Mouse (Mus musculus) kidney, adult 11 months (tissue): ENCODE data around the gene Topaz1.
A peak's percentile ranks its signal among the peaks of the same experiment; 100 is the strongest.

ENCODE experiments used
- DNase-seq: peaks from one replicate; pipeline ENCODE4 v3.0.0; 2022

The Topaz1 gene

DNA sequence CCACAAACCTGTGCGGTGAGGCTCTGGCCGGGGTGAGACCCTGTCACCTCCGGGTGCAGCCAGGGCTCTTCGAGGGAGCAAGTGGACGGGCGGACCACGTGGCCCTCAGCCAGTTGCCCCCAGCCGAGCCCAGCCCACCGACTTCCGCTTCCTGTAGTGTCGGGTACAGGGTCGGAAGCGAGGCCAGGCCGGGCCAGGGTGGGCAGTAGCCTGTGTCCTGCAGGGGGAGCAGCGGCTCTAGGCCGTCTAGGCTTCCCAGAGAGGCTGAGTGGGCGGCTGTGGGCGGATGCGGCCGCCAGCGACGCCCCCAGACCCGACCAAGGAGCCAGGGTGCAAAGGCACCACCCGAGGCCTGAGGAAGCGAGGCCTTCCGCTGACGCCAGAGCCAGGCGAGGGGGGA, at the start of gene Topaz1:
Topaz1 (plus strand) TSS at position 287 of the 400 bp plus-strand sequence.
- no peak for DNase-seq

GRCm38 (mm10) chr9:122701817-122702216, 45.3 kb upstream of the Topaz1 start:
- DNase-seq = no peak

- no peak for DNase-seq
These were observed 33.3 kb upstream of the Topaz1 start for GRCm38 (mm10) chr9:122713836-122714235.

DNA sequence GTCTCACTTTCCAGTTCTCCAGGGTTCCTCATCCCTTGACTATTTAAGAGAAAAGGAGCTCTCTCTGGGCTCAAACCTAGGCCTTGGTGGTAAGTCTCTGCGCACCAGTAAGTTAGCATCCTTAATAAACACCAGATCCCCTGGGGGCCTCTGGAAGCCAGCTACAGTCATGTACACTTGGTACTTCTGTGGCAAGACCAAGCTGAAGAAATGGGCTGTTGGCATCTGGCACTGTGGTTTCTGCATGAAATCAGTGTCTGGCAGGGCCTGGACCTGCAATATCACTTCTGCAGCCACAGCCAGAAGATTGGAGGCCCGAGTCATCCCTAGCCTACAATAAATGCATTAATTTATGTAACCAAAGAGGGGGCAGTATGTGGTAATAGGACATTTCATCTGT, 32.1 kb upstream of the Topaz1 start:
- no peak for DNase-seq

GRCm38 (mm10) chr9:122716131-122716921, 30.8 kb upstream of the Topaz1 start:
- DNase-seq = no peak

- DNase-seq = no peak
These were observed 24.9 kb upstream of the Topaz1 start for GRCm38 (mm10) chr9:122722296-122722695.

- no peak for DNase-seq
These were observed 21.9 kb upstream of the Topaz1 start for GRCm38 (mm10) chr9:122725046-122725765.

- peak; percentile 9 for DNase-seq
These were observed 17.6 kb upstream of the Topaz1 start for GRCm38 (mm10) chr9:122729500-122729899.

- no peak for DNase-seq
These were observed 14.9 kb upstream of the Topaz1 start for GRCm38 (mm10) chr9:122732126-122732810.

- DNase-seq = peak; percentile 51
These were observed 13.9 kb upstream of the Topaz1 start for GRCm38 (mm10) chr9:122733222-122733621.

DNA sequence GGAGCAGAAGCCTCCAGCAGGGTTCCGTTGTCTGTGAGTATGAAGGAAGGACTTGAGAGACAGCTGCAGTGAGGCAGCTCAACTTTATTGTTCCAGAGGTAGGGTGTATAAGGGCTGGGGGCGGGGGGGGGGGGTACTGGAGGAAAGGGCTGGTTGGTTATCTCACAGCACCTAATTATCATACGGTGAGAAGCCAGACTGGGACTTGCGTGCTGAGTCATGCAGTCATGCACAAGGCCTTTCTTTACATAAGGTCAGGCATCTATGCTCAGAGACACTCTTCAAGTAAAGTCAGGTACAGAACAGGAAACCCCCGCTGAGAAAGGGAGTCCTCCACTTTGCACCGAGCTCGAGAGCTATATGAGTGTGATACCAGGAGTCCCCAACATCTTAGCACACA, 12.2 kb upstream of the Topaz1 start:
- DNase-seq = no peak

DNA sequence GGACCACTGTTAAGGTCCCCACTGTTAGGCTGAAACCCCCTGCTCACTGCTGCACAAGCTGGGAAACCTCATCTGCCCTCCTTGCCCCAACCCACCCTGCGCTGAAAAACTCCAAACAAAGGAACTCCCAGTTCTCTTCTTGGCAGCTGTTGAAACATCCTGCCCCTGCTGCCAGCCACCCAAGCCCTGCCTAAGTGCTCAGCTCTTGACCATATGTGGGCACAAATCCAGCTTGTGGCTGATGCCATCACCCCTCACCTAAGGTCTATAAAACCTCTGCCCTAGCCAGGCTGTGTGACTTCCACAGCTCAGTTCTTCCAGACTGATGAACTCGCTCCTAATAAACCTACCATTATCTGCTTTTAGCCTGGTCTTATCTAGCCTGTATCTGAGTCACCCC, 11.1 kb upstream of the Topaz1 start:
- no peak for DNase-seq

GRCm38 (mm10) chr9:122736742-122737141, 10.4 kb upstream of the Topaz1 start:
- DNase-seq = peak; percentile 21

DNA sequence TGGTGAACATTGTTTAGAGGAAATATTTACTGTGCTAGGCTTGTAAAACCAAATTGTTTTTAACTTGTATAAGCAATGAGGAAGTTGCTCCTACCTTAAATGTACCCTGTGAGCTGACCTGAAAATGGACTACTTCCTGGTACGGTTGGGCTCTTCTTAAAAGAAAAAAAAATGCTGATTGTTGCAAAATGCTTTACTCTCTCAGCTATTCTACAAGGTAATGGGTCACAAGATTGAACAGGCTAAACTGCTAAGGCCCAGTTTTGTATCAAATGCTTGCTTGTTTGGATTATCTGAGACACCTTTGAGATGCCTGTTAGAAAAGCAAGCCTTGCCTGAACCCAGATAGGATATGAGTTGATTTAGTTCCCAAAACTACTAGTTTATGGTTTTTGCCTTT, 1.3 kb upstream of the Topaz1 start:
- no peak for DNase-seq

DNA sequence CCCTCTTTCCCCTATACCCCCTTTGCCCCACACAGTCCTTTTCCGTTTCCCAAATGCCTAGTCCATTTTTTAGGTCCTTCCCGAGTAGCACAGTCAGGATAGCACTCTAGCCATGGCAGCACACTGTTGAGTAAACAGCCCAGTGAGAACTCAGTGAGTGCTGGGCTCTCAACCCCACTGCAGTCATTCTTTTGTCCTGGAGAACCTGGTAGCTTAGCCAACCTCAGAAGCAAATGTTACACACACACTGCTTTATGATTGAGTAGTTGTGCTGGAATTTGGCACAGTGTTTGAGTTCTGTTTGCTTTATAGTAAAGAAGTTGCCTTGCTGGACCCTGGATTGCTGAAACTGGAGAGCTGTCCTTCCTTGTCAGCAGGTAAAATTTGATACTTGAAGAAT, 10.5 kb downstream of the Topaz1 start:
- no peak for DNase-seq

GRCm38 (mm10) chr9:122760111-122760510, 13.0 kb downstream of the Topaz1 start:
- DNase-seq = no peak

- no peak for DNase-seq
These were observed 38.1 kb downstream of the Topaz1 start for GRCm38 (mm10) chr9:122785231-122785630.

DNA sequence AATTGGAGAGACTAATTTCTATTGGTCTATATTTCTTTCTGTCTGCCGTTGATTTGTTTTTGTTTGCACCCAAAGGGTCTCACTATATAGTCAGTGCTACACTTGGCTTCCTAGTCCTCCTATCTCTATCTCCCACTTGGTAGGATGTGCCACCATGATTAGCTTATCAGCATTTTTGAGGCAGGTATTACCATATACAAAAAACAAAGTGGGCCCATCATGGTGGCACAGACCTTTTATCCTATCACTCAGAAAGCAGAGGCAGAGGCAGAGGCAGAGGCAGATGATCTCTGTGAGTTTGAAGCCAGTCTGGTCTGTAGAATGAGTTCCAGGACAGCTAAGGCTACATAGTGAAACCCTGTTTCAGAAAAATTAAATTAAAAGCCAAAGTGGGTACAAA, 39.4 kb downstream of the Topaz1 start:
- DNase-seq = no peak

DNA sequence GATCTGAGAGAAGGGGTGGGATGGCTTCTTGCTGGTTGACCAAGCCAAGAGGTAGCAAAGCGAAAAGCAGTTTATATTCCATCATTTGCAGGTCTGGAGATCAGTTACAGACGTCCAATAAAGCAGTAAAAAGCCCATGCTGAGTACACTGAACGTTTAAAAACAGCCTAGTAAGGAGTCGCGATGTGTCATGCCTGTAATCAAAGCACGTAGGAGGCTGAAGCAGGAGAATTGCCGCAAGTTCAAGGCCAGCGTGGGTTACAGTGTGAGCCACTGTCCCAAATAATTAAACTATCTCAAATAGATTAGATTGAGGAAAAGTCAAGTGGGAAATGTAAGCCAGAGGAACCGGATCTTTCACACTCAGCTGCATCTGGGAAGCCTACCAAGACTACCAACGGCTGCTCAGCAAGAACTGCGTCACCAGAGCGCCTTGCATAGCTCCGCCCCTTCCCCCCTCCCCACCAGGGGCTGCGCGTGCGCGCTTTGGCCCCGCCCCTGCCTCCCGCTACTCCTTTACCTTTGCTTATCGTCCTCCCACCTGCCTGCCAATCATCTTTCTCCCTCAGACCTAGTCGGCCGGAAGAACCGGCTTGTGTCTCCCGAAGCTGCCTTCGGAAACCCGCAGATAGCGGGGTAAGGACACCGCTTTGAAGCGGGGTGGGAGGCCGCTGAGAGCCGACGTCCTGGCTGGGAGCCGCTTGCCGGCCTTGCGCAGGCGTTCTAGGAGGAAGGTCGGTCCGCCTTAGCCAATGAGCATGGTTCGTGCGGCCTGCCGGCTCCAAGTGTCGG, 58.1 kb downstream of the Topaz1 start, which contains the start of gene Tcaim:
Tcaim (plus strand) TSS at position 487 of the 792 bp plus-strand sequence.
- peak; percentile 91 for DNase-seq

GRCm38 (mm10) chr9:122805845-122806341, 58.7 kb downstream of the Topaz1 start:
- DNase-seq = no peak

DNA sequence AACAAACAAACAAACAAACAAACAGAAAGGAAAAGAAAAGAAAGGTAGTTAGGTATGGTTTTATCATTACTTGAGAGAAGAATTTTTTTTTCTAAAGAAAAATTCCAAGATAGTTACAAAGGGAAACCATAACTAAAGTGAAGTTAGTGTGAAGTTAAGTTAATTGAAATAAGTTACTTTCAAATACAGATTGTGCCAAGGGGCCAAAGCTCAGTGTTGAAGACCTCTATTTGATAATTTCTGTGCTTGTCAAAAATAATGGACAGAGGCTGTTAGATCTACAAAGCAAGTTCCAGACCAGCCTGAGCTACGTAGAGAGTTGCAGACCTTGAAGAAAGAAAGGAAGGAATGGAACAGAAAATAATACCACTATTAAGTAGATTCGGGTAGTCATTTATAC, 60.0 kb downstream of the Topaz1 start:
- no peak for DNase-seq

- DNase-seq = no peak
These were observed 63.1 kb downstream of the Topaz1 start for GRCm38 (mm10) chr9:122810212-122810611.

DNA sequence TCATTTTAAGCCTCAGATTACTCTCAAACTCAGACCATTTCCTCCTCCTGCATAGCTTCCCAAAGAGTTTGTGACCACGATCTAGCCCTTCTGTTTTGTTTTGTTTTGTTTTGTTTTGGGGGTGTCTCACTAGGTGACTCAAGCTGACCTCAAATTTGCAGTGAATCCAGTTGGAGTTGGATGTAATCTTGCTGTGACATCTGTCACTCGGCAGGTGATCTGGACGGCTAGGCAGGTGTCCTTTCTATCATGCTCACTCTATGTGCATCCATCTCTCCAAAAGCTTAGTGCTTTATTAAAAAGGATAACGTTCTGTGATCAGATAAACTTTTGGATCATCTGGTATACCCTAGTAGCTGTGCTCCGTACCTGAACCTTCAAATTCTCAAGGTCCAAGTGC, 65.2 kb downstream of the Topaz1 start:
- DNase-seq = no peak
